Mouse (Mus musculus) neural tube, embryonic 12.5 days (tissue): ENCODE results near the gene Ttc36. TPM values are rescaled to one million over a fixed set of nuclear protein-coding genes. Genes with fewer than 3 reads are reported as not detected.

Experiments used
- ATAC-seq: fragments of 200-750 bp; cut with Nextera tagmentation; 2 replicates; pipeline ENCODE4 v1.8.0; 2017; ENCODE audit warnings: low read depth, mild to moderate bottlenecking, moderate TSS enrichment, moderate library complexity; ENCODE audit not compliant: low FRiP score
- H3K27ac ChIP-seq: fragments of 300-500 bp; sonication (generic); 2 replicates; pipeline ENCODE4 v1.5.1; 2016
- H3K27me3 ChIP-seq: fragments of 300-500 bp; sonication (generic); replicated peaks from 2 replicates; pipeline ENCODE4 v1.6.1; 2016; ENCODE audit warnings: mild to moderate bottlenecking
- H3K36me3 ChIP-seq: fragments of 300-500 bp; sonication (generic); 2 replicates; pipeline ENCODE4 v1.6.1; 2016; ENCODE audit warnings: mild to moderate bottlenecking
- H3K4me1 ChIP-seq: fragments of 300-500 bp; sonication (generic); 2 replicates; pipeline ENCODE4 v1.6.1; 2016
- H3K4me2 ChIP-seq: fragments of 300-500 bp; sonication (generic); replicated peaks from 2 replicates; pipeline ENCODE4 v1.6.1; 2016; ENCODE audit warnings: mild to moderate bottlenecking
- H3K4me3 ChIP-seq: fragments of 300-500 bp; sonication (generic); 2 replicates; pipeline ENCODE4 v1.5.1; 2016
- H3K9ac ChIP-seq: fragments of 300-500 bp; sonication (generic); 2 replicates; pipeline ENCODE4 v1.6.1; 2016; ENCODE audit warnings: mild to moderate bottlenecking
- H3K9me3 ChIP-seq: fragments of 300-500 bp; sonication (generic); 2 replicates; pipeline ENCODE4 v1.6.1; 2016; ENCODE audit warnings: mild to moderate bottlenecking
- WGBS: fragments of 180-500 bp; shearing (Covaris S2); methylation state at CpG from one replicate; pipeline ENCODE4 v1.1.7; 2016; 5-methylcytosine and 5-hydroxymethylcytosine counted together
- polyA plus RNA-seq: library from polyadenylated mRNA; unstranded; fragments of >200 nt; fragmentation: Nextera tagmentation; extraction: Ambion mirVana; gene quantifications from 2 replicates; pipeline ENCODE4 v1.2.1, GENCODE M21; 2016

Gene Ttc36
- polyA plus RNA-seq, 1 experiment from 2014 or later, result not detected

GRCm38 (mm10) chr9:44807778-44808177 lies 4.9 kb upstream of the Ttc36 start:
- no peak overlapping the region for H3K27ac ChIP-seq
- no peaks in the 10 kb centered on the region for H3K9me3 ChIP-seq
- 95% methylated on average over 10 of the region's 10 CpGs for WGBS
- H3K36me3 ChIP-seq, result peaks cover 73% of the 10 kb centered on the region
- no peaks in the 10 kb centered on the region for H3K27me3 ChIP-seq
- no peaks in the 10 kb centered on the region for H3K4me1 ChIP-seq
- H3K4me3 ChIP-seq, result no peak overlapping the region
- ATAC-seq, result no peak
- H3K4me2 ChIP-seq, result no peak overlapping the region
- no peak overlapping the region for H3K9ac ChIP-seq

GRCm38 (mm10) chr9:44807141-44807540 lies 4.3 kb upstream of the Ttc36 start:
- no peaks in the 10 kb centered on the region for H3K9me3 ChIP-seq
- no peak overlapping the region for H3K4me2 ChIP-seq
- no peaks in the 10 kb centered on the region for H3K27me3 ChIP-seq
- H3K4me3 ChIP-seq, result no peak overlapping the region
- 73% methylated on average over 5 of the region's 5 CpGs for WGBS
- no peak overlapping the region for H3K27ac ChIP-seq
- no peaks in the 10 kb centered on the region for H3K4me1 ChIP-seq
- H3K36me3 ChIP-seq, result peaks cover 68% of the 10 kb centered on the region
- no peak for ATAC-seq
- no peak overlapping the region for H3K9ac ChIP-seq

GRCm38 (mm10) chr9:44805536-44805935 lies 2.7 kb upstream of the Ttc36 start:
- no peaks in the 10 kb centered on the region for H3K9me3 ChIP-seq
- peaks cover 57% of the 10 kb centered on the region for H3K36me3 ChIP-seq
- no peaks in the 10 kb centered on the region for H3K4me1 ChIP-seq
- WGBS, result 94% methylated on average over 5 of the region's 5 CpGs
- no peak overlapping the region for H3K9ac ChIP-seq
- no peak overlapping the region for H3K27ac ChIP-seq
- no peak overlapping the region for H3K4me3 ChIP-seq
- ATAC-seq, result no peak
- peaks cover 4% of the 10 kb centered on the region; the same call in 1 of the 2 replicates for H3K27me3 ChIP-seq
- H3K4me2 ChIP-seq, result no peak overlapping the region

GRCm38 (mm10) chr9:44804678-44805077 lies 1.8 kb upstream of the Ttc36 start:
- Histone ChIP-seq H3K27ac (no peak overlapping the region), H3K4me3 (no peak overlapping the region), H3K36me3 (peaks cover 48% of the 10 kb centered on the region), H3K4me1 (peaks cover 3% of the 10 kb centered on the region; the same call in 1 of the 2 replicates), H3K9me3 (no peaks in the 10 kb centered on the region), H3K4me2 (no peak overlapping the region), H3K9ac (no peak overlapping the region), H3K27me3 (peaks cover 4% of the 10 kb centered on the region; the same call in 1 of the 2 replicates)
- no peak for ATAC-seq
- 91% methylated on average over 10 of the region's 10 CpGs for WGBS

- ATAC-seq, result no peak
- Histone ChIP-seq H3K27me3 (peaks cover 14% of the 10 kb centered on the region), H3K27ac (no peak overlapping the region), H3K9ac (no peak overlapping the region), H3K36me3 (peaks cover 18% of the 10 kb centered on the region), H3K4me3 (no peak overlapping the region), H3K9me3 (no peaks in the 10 kb centered on the region), H3K4me2 (no peak overlapping the region), H3K4me1 (peaks cover 16% of the 10 kb centered on the region)
- WGBS, result 81% methylated on average over 6 of the region's 6 CpGs
Observed at GRCm38 (mm10) chr9:44801669-44802068, 1.2 kb downstream of the Ttc36 start.

GRCm38 (mm10) chr9:44799958-44800324 lies 2.9 kb downstream of the Ttc36 start:
- H3K4me1 ChIP-seq, result peaks cover 16% of the 10 kb centered on the region
- WGBS, result 44% methylated on average over 9 of the region's 9 CpGs

GRCm38 (mm10) chr9:44799102-44799957 lies 3.5 kb downstream of the Ttc36 start, which contains the start of gene Tmem25:
Gene Tmem25 (minus strand): TSS chr9:44799307.
- under 1% methylated on average over 75 of the region's 75 CpGs for WGBS
- Histone ChIP-seq H3K27me3 (peaks cover 14% of the 10 kb centered on the region), H3K4me2 (peak within 1 kb of the TSS; percentile 82), H3K4me3 (peak within 1 kb of the TSS; percentile 58), H3K27ac (peak within 1 kb of the TSS; percentile 11; the same call in 1 of the 2 replicates), H3K4me1 (peaks cover 16% of the 10 kb centered on the region), H3K36me3 (no peaks in the 10 kb centered on the region), H3K9me3 (no peaks in the 10 kb centered on the region), H3K9ac (peak within 1 kb of the TSS; percentile 64)
- peak; percentile 95 for ATAC-seq

More at GRCm38 (mm10) chr9:44799958-44800324, 2.9 kb downstream of the Ttc36 start:
- Histone ChIP-seq H3K4me3 (peak overlapping the region; percentile 58), H3K27me3 (peaks cover 14% of the 10 kb centered on the region), H3K9me3 (no peaks in the 10 kb centered on the region), H3K27ac (no peak overlapping the region), H3K36me3 (peaks cover 3% of the 10 kb centered on the region), H3K9ac (peak overlapping the region; percentile 64; the same call in 1 of the 2 replicates), H3K4me2 (peak overlapping the region; percentile 82)
- no peak for ATAC-seq

- Histone ChIP-seq H3K27me3 (peaks cover 14% of the 10 kb centered on the region), H3K4me1 (peaks cover 16% of the 10 kb centered on the region), H3K27ac (no peak overlapping the region), H3K36me3 (no peaks in the 10 kb centered on the region), H3K9me3 (no peaks in the 10 kb centered on the region), H3K4me3 (peak overlapping the region; percentile 58), H3K4me2 (peak overlapping the region; percentile 82), H3K9ac (peak overlapping the region; percentile 64; the same call in 1 of the 2 replicates)
- WGBS, result 48% methylated on average over 7 of the region's 7 CpGs
- ATAC-seq, result no peak
Observed at GRCm38 (mm10) chr9:44798298-44798697, 4.6 kb downstream of the Ttc36 start.

GRCm38 (mm10) chr9:44792842-44793241 lies 10.0 kb downstream of the Ttc36 start:
- Histone ChIP-seq H3K4me1 (no peaks in the 10 kb centered on the region), H3K9me3 (no peaks in the 10 kb centered on the region), H3K27ac (no peak overlapping the region), H3K4me3 (no peak overlapping the region), H3K4me2 (no peak overlapping the region), H3K27me3 (peaks cover 1% of the 10 kb centered on the region), H3K36me3 (peaks cover 46% of the 10 kb centered on the region), H3K9ac (no peak overlapping the region)
- ATAC-seq, result no peak
- 78% methylated on average over 9 of the region's 9 CpGs for WGBS

GRCm38 (mm10) chr9:44772750-44773651 lies 29.9 kb downstream of the Ttc36 start:
- H3K4me2 ChIP-seq, result peak overlapping the region; percentile 73
- H3K36me3 ChIP-seq, result peaks cover 15% of the 10 kb centered on the region
- peaks cover 9% of the 10 kb centered on the region for H3K4me1 ChIP-seq
- no peaks in the 10 kb centered on the region for H3K9me3 ChIP-seq
- peak overlapping the region; percentile 77 for H3K9ac ChIP-seq
- H3K27ac ChIP-seq, result peak overlapping the region; percentile 53
- peak; percentile 97 for ATAC-seq
- under 1% methylated on average over 41 of the region's 41 CpGs for WGBS
- H3K27me3 ChIP-seq, result no peaks in the 10 kb centered on the region
- peak overlapping the region; percentile 66 for H3K4me3 ChIP-seq

- Histone ChIP-seq H3K27ac (no peak overlapping the region), H3K9ac (no peak overlapping the region)
- WGBS, result 27% methylated on average over 5 of the region's 5 CpGs
Observed at GRCm38 (mm10) chr9:44772392-44772749, 30.5 kb downstream of the Ttc36 start.

GRCm38 (mm10) chr9:44771376-44771775 lies 31.5 kb downstream of the Ttc36 start:
- no peak overlapping the region for H3K9ac ChIP-seq
- no peak for ATAC-seq

More at GRCm38 (mm10) chr9:44772392-44772749, 30.5 kb downstream of the Ttc36 start:
- H3K4me1 ChIP-seq, result peaks cover 9% of the 10 kb centered on the region
- no peak overlapping the region for H3K4me3 ChIP-seq
- no peaks in the 10 kb centered on the region for H3K9me3 ChIP-seq
- no peaks in the 10 kb centered on the region for H3K27me3 ChIP-seq
- no peak for ATAC-seq
- no peak overlapping the region for H3K4me2 ChIP-seq
- H3K36me3 ChIP-seq, result peaks cover 15% of the 10 kb centered on the region

More at GRCm38 (mm10) chr9:44771376-44771775, 31.5 kb downstream of the Ttc36 start:
- 94% methylated on average over 5 of the region's 5 CpGs for WGBS
- Histone ChIP-seq H3K4me2 (no peak overlapping the region), H3K4me1 (peaks cover 16% of the 10 kb centered on the region), H3K27me3 (no peaks in the 10 kb centered on the region), H3K27ac (no peak overlapping the region), H3K4me3 (no peak overlapping the region), H3K9me3 (no peaks in the 10 kb centered on the region), H3K36me3 (peaks cover 15% of the 10 kb centered on the region)
